Mouse (Mus musculus): Measurements from ENCODE around the gene Slc17a9.

- no peak for TF ChIP-seq POLR2A (IDR thresholded peaks at IDR 0.05; ENCODE audit: insufficient read depth, low read length)
- no peak; the same call in 1 of the 2 replicates for TF ChIP-seq EP300 (IDR thresholded peaks at IDR 0.05; ENCODE audit: insufficient read depth, low read depth, low read length)
- no peak for TF ChIP-seq CTCF (IDR thresholded peaks at IDR 0.05; ENCODE audit: low read depth, low read length)
Measured at GRCm38 (mm10) chr2:180724585-180725413, at the start of gene Slc17a9.

All from ES-Bruce4 (cell line).